Mouse (Mus musculus) heart, adult 2 months (tissue): ENCODE results near the gene Fli1.
A peak's percentile ranks its signal among the peaks of the same experiment; 100 is the strongest.

Source experiments
- CTCF ChIP-seq: fragments of 200-600 bp; IDR thresholded peaks from 2 replicates; pipeline ENCODE4 v1.8.1; 2022; ENCODE audit warnings: antibody characterized with exemption, mild to moderate bottlenecking, moderate library complexity
- EP300 ChIP-seq: fragments of 200-500 bp; IDR thresholded peaks from 2 replicates; pipeline ENCODE4 v1.6.1; 2011; ENCODE audit warnings: low read depth, low read length, control low read depth; ENCODE audit not compliant: insufficient read depth
- POLR2A ChIP-seq: fragments of 200-500 bp; IDR thresholded peaks from 2 replicates; pipeline ENCODE4 v1.6.1; 2011; ENCODE audit warnings: mild to moderate bottlenecking, low read depth, low read length, control low read depth; ENCODE audit not compliant: insufficient read depth

GRCm38 (mm10) chr9:32493588-32494423, 48.9 kb downstream of the Fli1 start:
- TF ChIP-seq CTCF, result peak; percentile 36
- TF ChIP-seq POLR2A, result no peak
- TF ChIP-seq EP300, result no peak
